Mouse (Mus musculus) ovary, postnatal 10 days (tissue): ENCODE measurements around the gene Ncapd2.

Experiments
- DNase-seq: peaks from one replicate; pipeline ENCODE4 v3.0.0; 2022; ENCODE audit warnings: low spot score

The Ncapd2 gene

GRCm38 (mm10) chr6:125146797-125147196, 44.7 kb downstream of the Ncapd2 start:
- DNase-seq, result no peak

GRCm38 (mm10) chr6:125146148-125146547, 45.4 kb downstream of the Ncapd2 start:
- DNase-seq, result no peak

GRCm38 (mm10) chr6:125145479-125145951, 46.0 kb downstream of the Ncapd2 start:
- DNase-seq, result no peak

- DNase-seq, result peak; percentile 76
Observed at GRCm38 (mm10) chr6:125145001-125145400, 46.5 kb downstream of the Ncapd2 start, which contains the start of gene Iffo1. TSS of gene Iffo1 (plus strand) at chr6:125145241.

GRCm38 (mm10) chr6:125143904-125144303, 47.6 kb downstream of the Ncapd2 start:
- DNase-seq, result no peak

GRCm38 (mm10) chr6:125143128-125143527, 48.4 kb downstream of the Ncapd2 start:
- DNase-seq, result no peak

- DNase-seq, result no peak
Observed at GRCm38 (mm10) chr6:125142436-125142835, 49.1 kb downstream of the Ncapd2 start.

GRCm38 (mm10) chr6:125139747-125140146, 51.8 kb downstream of the Ncapd2 start:
- no peak for DNase-seq

- no peak for DNase-seq
Observed at GRCm38 (mm10) chr6:125137002-125137671, 54.4 kb downstream of the Ncapd2 start.

- DNase-seq, result no peak
Observed at GRCm38 (mm10) chr6:125132470-125132869, 59.0 kb downstream of the Ncapd2 start.

GRCm38 (mm10) chr6:125131302-125132156, 60.0 kb downstream of the Ncapd2 start, which contains the start of gene Nop2:
TSS of gene Nop2 (plus strand) at chr6:125131909.
- peak; percentile 64 for DNase-seq

GRCm38 (mm10) chr6:125129710-125130402, 61.6 kb downstream of the Ncapd2 start:
- DNase-seq, result no peak

- DNase-seq, result no peak
Observed at GRCm38 (mm10) chr6:125128724-125129123, 62.8 kb downstream of the Ncapd2 start.

- no peak for DNase-seq
Observed at GRCm38 (mm10) chr6:125119387-125119786, 72.1 kb downstream of the Ncapd2 start.
